Mouse (Mus musculus): ENCODE measurements around the gene Atp6v1f. TPM values are rescaled to one million over a fixed set of nuclear protein-coding genes. Genes with fewer than 3 reads are reported as not detected.

Gene Atp6v1f
- total RNA-seq (2021): 100 to 1,000 TPM; 241 to 263 TPM

- DNase-seq (ENCODE audit: extremely low spot score in 1 of 2, low spot score in 1 of 2): peak; percentile 83 to 85
Observed at GRCm38 (mm10) chr6:29467583-29468354, at the start of gene Atp6v1f. Gene Atp6v1f (plus strand): TSS chr6:29467718.

GRCm38 (mm10) chr6:29420596-29420995, 46.9 kb upstream of the Atp6v1f start:
- DNase-seq (ENCODE audit: extremely low spot score in 1 of 2, low spot score in 1 of 2): no peak

GRCm38 (mm10) chr6:29425118-29425517, 42.4 kb upstream of the Atp6v1f start:
- no peak for DNase-seq (ENCODE audit: extremely low spot score in 1 of 2, low spot score in 1 of 2)

- DNase-seq (ENCODE audit: extremely low spot score in 1 of 2, low spot score in 1 of 2): no peak
Observed at GRCm38 (mm10) chr6:29426331-29426730, 41.2 kb upstream of the Atp6v1f start.

- no peak for DNase-seq (ENCODE audit: extremely low spot score in 1 of 2, low spot score in 1 of 2)
Observed at GRCm38 (mm10) chr6:29428171-29428570, 39.3 kb upstream of the Atp6v1f start.

- no peak for DNase-seq (ENCODE audit: extremely low spot score in 1 of 2, low spot score in 1 of 2)
Observed at GRCm38 (mm10) chr6:29430681-29431420, 36.7 kb upstream of the Atp6v1f start.

GRCm38 (mm10) chr6:29431473-29431872, 36.0 kb upstream of the Atp6v1f start:
- DNase-seq (ENCODE audit: extremely low spot score in 1 of 2, low spot score in 1 of 2): no peak

- DNase-seq (ENCODE audit: extremely low spot score in 1 of 2, low spot score in 1 of 2): no peak
Observed at GRCm38 (mm10) chr6:29432156-29432555, 35.4 kb upstream of the Atp6v1f start.

- DNase-seq (ENCODE audit: extremely low spot score in 1 of 2, low spot score in 1 of 2): no peak
Observed at GRCm38 (mm10) chr6:29432676-29433037, 34.9 kb upstream of the Atp6v1f start.

- no peak for DNase-seq (ENCODE audit: extremely low spot score in 1 of 2, low spot score in 1 of 2)
Observed at GRCm38 (mm10) chr6:29433038-29433803, 34.3 kb upstream of the Atp6v1f start, which contains the start of gene Flnc. Gene Flnc (plus strand): TSS chr6:29433256.

- no peak for DNase-seq (ENCODE audit: extremely low spot score in 1 of 2, low spot score in 1 of 2)
Observed at GRCm38 (mm10) chr6:29433804-29434795, 33.4 kb upstream of the Atp6v1f start.

- DNase-seq (ENCODE audit: extremely low spot score in 1 of 2, low spot score in 1 of 2): no peak
Observed at GRCm38 (mm10) chr6:29434911-29435691, 32.4 kb upstream of the Atp6v1f start.

GRCm38 (mm10) chr6:29435940-29436451, 31.5 kb upstream of the Atp6v1f start:
- no peak for DNase-seq (ENCODE audit: extremely low spot score in 1 of 2, low spot score in 1 of 2)

GRCm38 (mm10) chr6:29436461-29436934, 31.0 kb upstream of the Atp6v1f start:
- DNase-seq (ENCODE audit: extremely low spot score in 1 of 2, low spot score in 1 of 2): no peak

- peak in 1 of 2 experiments; percentile 21 for DNase-seq (ENCODE audit: extremely low spot score in 1 of 2, low spot score in 1 of 2)
Observed at GRCm38 (mm10) chr6:29439251-29439650, 28.3 kb upstream of the Atp6v1f start.

- DNase-seq (ENCODE audit: extremely low spot score in 1 of 2, low spot score in 1 of 2): no peak
Observed at GRCm38 (mm10) chr6:29439789-29440188, 27.7 kb upstream of the Atp6v1f start.

- DNase-seq (ENCODE audit: extremely low spot score in 1 of 2, low spot score in 1 of 2): peak in 1 of 2 experiments; percentile 40
Observed at GRCm38 (mm10) chr6:29444773-29445172, 22.7 kb upstream of the Atp6v1f start.

GRCm38 (mm10) chr6:29445354-29445753, 22.2 kb upstream of the Atp6v1f start:
- no peak for DNase-seq (ENCODE audit: extremely low spot score in 1 of 2, low spot score in 1 of 2)

GRCm38 (mm10) chr6:29449858-29450257, 17.7 kb upstream of the Atp6v1f start:
- DNase-seq (ENCODE audit: extremely low spot score in 1 of 2, low spot score in 1 of 2): no peak
